Mouse (Mus musculus) kidney, embryonic 16.5 days (tissue): ENCODE results near the gene 4930522H14Rik. TPM values are rescaled to one million over a fixed set of nuclear protein-coding genes. Genes with fewer than 3 reads are reported as not detected.

ENCODE experiments used
- ATAC-seq: fragments of 200-750 bp; cut with Nextera tagmentation; 2 replicates; pipeline ENCODE4 v1.8.0; 2017; ENCODE audit warnings: moderate TSS enrichment; ENCODE audit not compliant: low FRiP score, low TSS enrichment
- H3K27ac ChIP-seq: fragments of 300-500 bp; sonication (generic); 2 replicates; pipeline ENCODE4 v1.5.1; 2014; ENCODE audit warnings: low read length
- H3K27me3 ChIP-seq: fragments of 300-500 bp; sonication (generic); 2 replicates; pipeline ENCODE4 v1.6.1; 2014; ENCODE audit warnings: low read length, control low read depth, mixed read lengths; ENCODE audit not compliant: insufficient read depth
- H3K36me3 ChIP-seq: fragments of 300-500 bp; sonication (generic); 2 replicates; pipeline ENCODE4 v1.6.1; 2014; ENCODE audit warnings: low read length, control low read depth, mixed read lengths; ENCODE audit not compliant: insufficient read depth
- H3K4me1 ChIP-seq: fragments of 300-500 bp; sonication (generic); 2 replicates; pipeline ENCODE4 v1.6.1; 2014; ENCODE audit warnings: low read length, control low read depth, mixed read lengths; ENCODE audit not compliant: insufficient read depth
- H3K4me2 ChIP-seq: fragments of 300-500 bp; sonication (generic); replicated peaks from 2 replicates; pipeline ENCODE4 v1.6.1; 2014; ENCODE audit warnings: low read depth, low read length
- H3K4me3 ChIP-seq: fragments of 300-500 bp; sonication (generic); 2 replicates; pipeline ENCODE4 v1.5.1; 2014; ENCODE audit warnings: mild to moderate bottlenecking, low read length
- H3K9ac ChIP-seq: fragments of 300-500 bp; sonication (generic); replicated peaks from 2 replicates; pipeline ENCODE4 v1.6.1; 2014; ENCODE audit warnings: low read length
- H3K9me3 ChIP-seq: fragments of 300-500 bp; sonication (generic); 2 replicates; pipeline ENCODE4 v1.6.1; 2016; ENCODE audit warnings: low read length, control low read depth
- WGBS: fragments of 180-500 bp; shearing (Covaris S2); extraction: QIAGEN DNeasy Blood & Tissue Kit; methylation state at CpG from one replicate; pipeline ENCODE4 v1.1.7; 2014; 5-methylcytosine and 5-hydroxymethylcytosine counted together
- polyA plus RNA-seq: library from polyadenylated mRNA; unstranded; fragments of >200 nt; fragmentation: Nextera tagmentation; extraction: Ambion mirVana; gene quantifications from 2 replicates; pipeline ENCODE4 v1.2.1, GENCODE M21; 2015

The 4930522H14Rik gene
- polyA plus RNA-seq, 1 experiment from 2014 or later = not detected

DNA sequence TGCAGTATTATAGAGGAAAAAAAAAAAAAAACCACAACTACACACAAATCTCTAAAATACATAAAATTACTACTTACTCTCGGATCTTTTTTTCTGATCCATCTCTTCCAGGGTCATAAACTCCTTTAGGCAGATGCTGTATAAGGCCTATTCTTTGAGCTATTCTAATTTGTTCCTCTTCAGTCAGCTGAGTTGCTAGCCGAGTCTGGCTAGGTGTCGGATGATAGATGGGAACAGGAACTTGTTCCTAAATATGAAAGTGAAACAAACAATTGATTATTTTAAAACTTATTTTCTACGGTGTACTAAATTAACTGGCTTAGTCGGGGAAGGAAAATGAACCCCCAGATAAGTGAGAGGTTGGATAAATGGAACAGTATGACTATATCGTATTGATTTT, 74.3 kb downstream of the 4930522H14Rik start:
- Histone ChIP-seq H3K36me3 (peaks cover 8% of the 10 kb centered on the region; the same call in 1 of the 2 replicates), H3K27me3 (no peaks in the 10 kb centered on the region), H3K9ac (no peak overlapping the region), H3K4me2 (no peak overlapping the region), H3K4me3 (no peak overlapping the region), H3K4me1 (peaks cover 11% of the 10 kb centered on the region; the same call in 1 of the 2 replicates), H3K9me3 (no peaks in the 10 kb centered on the region), H3K27ac (no peak overlapping the region)
- WGBS = 86% methylated on average over 6 of the region's 6 CpGs
- no peak for ATAC-seq

Other genes with a start within 250 kb of the 4930522H14Rik start
- 4.8 and 6.0 TPM in 2 replicates for gene Ttc39a, start 124.7 kb downstream of the 4930522H14Rik start, polyA plus RNA-seq
- 29.0 and 29.3 TPM in 2 replicates for gene Rnf11, start 46.6 kb downstream of the 4930522H14Rik start, polyA plus RNA-seq
- 4.5 and 4.9 TPM in 2 replicates for gene Cdkn2c, start 135.9 kb upstream of the 4930522H14Rik start, polyA plus RNA-seq
- gene Faf1, start 145.3 kb upstream of the 4930522H14Rik start, polyA plus RNA-seq = 17.8 and 18.8 TPM in 2 replicates